Mouse (Mus musculus): Measurements from ENCODE around the gene Daam2. TPM values are rescaled to one million over a fixed set of nuclear protein-coding genes. Genes with fewer than 3 reads are reported as not detected.

Gene Daam2
- polyA plus RNA-seq, 1 experiment from 2014 or later: 6.1 TPM

GRCm38 (mm10) chr17:49517091-49517490 lies 47.1 kb downstream of the Daam2 start:
- Histone ChIP-seq H3K36me3 (ENCODE audit: control insufficient read depth, insufficient read depth, low read length) (no peaks in the 10 kb centered on the region), H3K27ac (ENCODE audit: low read depth) (no peak overlapping the region), H3K9me3 (ENCODE audit: control insufficient read depth, low read length) (no peaks in the 10 kb centered on the region), H3K27me3 (replicated peaks; ENCODE audit: control insufficient read depth, insufficient read depth, low read length) (no peaks in the 10 kb centered on the region), H3K4me2 (ENCODE audit: low read length) (no peak overlapping the region), H3K4me1 (replicated peaks; ENCODE audit: control insufficient read depth, insufficient read depth, low read length) (no peaks in the 10 kb centered on the region), H3K9ac (ENCODE audit: low read length) (no peak overlapping the region), H3K4me3 (ENCODE audit: low read depth, low read length) (no peak overlapping the region)
- DNase-seq (ENCODE audit: low spot score) (no peak), ATAC-seq (replicated peaks; ENCODE audit: low FRiP score, low TSS enrichment, low read depth) (no peak)
- WGBS: 70% methylated on average over 3 of the region's 3 CpGs

GRCm38 (mm10) chr17:49515678-49516077 lies 48.5 kb downstream of the Daam2 start:
- H3K9ac ChIP-seq (ENCODE audit: low read length): no peak overlapping the region
- H3K4me3 ChIP-seq (ENCODE audit: low read depth, low read length): no peak overlapping the region
- 0 out of 2 replicates have a peak, but pooled peaks have one; percentile 17 for ATAC-seq (replicated peaks; ENCODE audit: low FRiP score, low TSS enrichment, low read depth)
- 25% methylated on average over 4 of the region's 4 CpGs for WGBS
- no peak overlapping the region for H3K27ac ChIP-seq (ENCODE audit: low read depth)
- DNase-seq (ENCODE audit: low spot score): no peak
- no peaks in the 10 kb centered on the region for H3K27me3 ChIP-seq (replicated peaks; ENCODE audit: control insufficient read depth, insufficient read depth, low read length)
- H3K36me3 ChIP-seq (ENCODE audit: control insufficient read depth, insufficient read depth, low read length): no peaks in the 10 kb centered on the region
- H3K4me2 ChIP-seq (ENCODE audit: low read length): no peak overlapping the region
- H3K4me1 ChIP-seq (replicated peaks; ENCODE audit: control insufficient read depth, insufficient read depth, low read length): no peaks in the 10 kb centered on the region
- H3K9me3 ChIP-seq (ENCODE audit: control insufficient read depth, low read length): no peaks in the 10 kb centered on the region; the same call in 1 of the 2 replicates

- DNase-seq (ENCODE audit: low spot score) (no peak), ATAC-seq (replicated peaks; ENCODE audit: low FRiP score, low TSS enrichment, low read depth) (no peak)
- WGBS: 89% methylated on average over 3 of the region's 3 CpGs
- no peak overlapping the region for H3K4me3 ChIP-seq (ENCODE audit: low read depth, low read length)
- H3K36me3 ChIP-seq (ENCODE audit: control insufficient read depth, insufficient read depth, low read length): no peaks in the 10 kb centered on the region
- no peak overlapping the region for H3K4me2 ChIP-seq (ENCODE audit: low read length)
- no peaks in the 10 kb centered on the region for H3K4me1 ChIP-seq (replicated peaks; ENCODE audit: control insufficient read depth, insufficient read depth, low read length)
- H3K27me3 ChIP-seq (replicated peaks; ENCODE audit: control insufficient read depth, insufficient read depth, low read length): no peaks in the 10 kb centered on the region
- no peak overlapping the region for H3K27ac ChIP-seq (ENCODE audit: low read depth)
- no peak overlapping the region for H3K9ac ChIP-seq (ENCODE audit: low read length)
- no peaks in the 10 kb centered on the region; the same call in 1 of the 2 replicates for H3K9me3 ChIP-seq (ENCODE audit: control insufficient read depth, low read length)
These were observed 49.0 kb downstream of the Daam2 start for GRCm38 (mm10) chr17:49515141-49515540.

GRCm38 (mm10) chr17:49512671-49513085 lies 51.5 kb downstream of the Daam2 start:
- Histone ChIP-seq H3K4me3 (ENCODE audit: low read depth, low read length) (no peak overlapping the region), H3K27ac (ENCODE audit: low read depth) (no peak overlapping the region), H3K9ac (ENCODE audit: low read length) (no peak overlapping the region), H3K4me2 (ENCODE audit: low read length) (no peak overlapping the region), H3K36me3 (ENCODE audit: control insufficient read depth, insufficient read depth, low read length) (no peaks in the 10 kb centered on the region), H3K27me3 (replicated peaks; ENCODE audit: control insufficient read depth, insufficient read depth, low read length) (no peaks in the 10 kb centered on the region), H3K4me1 (replicated peaks; ENCODE audit: control insufficient read depth, insufficient read depth, low read length) (no peaks in the 10 kb centered on the region), H3K9me3 (ENCODE audit: control insufficient read depth, low read length) (no peaks in the 10 kb centered on the region; the same call in 1 of the 2 replicates)
- no peak for DNase-seq (ENCODE audit: low spot score)
- 76% methylated on average over 5 of the region's 5 CpGs for WGBS
- no peak for ATAC-seq (replicated peaks; ENCODE audit: low FRiP score, low TSS enrichment, low read depth)

- no peak overlapping the region for H3K4me3 ChIP-seq (ENCODE audit: low read depth, low read length)
- ATAC-seq (replicated peaks; ENCODE audit: low FRiP score, low TSS enrichment, low read depth): no peak
- H3K36me3 ChIP-seq (ENCODE audit: control insufficient read depth, insufficient read depth, low read length): no peaks in the 10 kb centered on the region
- H3K4me2 ChIP-seq (ENCODE audit: low read length): no peak overlapping the region
- H3K4me1 ChIP-seq (replicated peaks; ENCODE audit: control insufficient read depth, insufficient read depth, low read length): no peaks in the 10 kb centered on the region
- no peak overlapping the region for H3K27ac ChIP-seq (ENCODE audit: low read depth)
- DNase-seq (ENCODE audit: low spot score): no peak
- no peaks in the 10 kb centered on the region; the same call in 1 of the 2 replicates for H3K9me3 ChIP-seq (ENCODE audit: control insufficient read depth, low read length)
- H3K9ac ChIP-seq (ENCODE audit: low read length): no peak overlapping the region
- no peaks in the 10 kb centered on the region for H3K27me3 ChIP-seq (replicated peaks; ENCODE audit: control insufficient read depth, insufficient read depth, low read length)
- 92% methylated on average over 16 of the region's 16 CpGs for WGBS
These were observed 54.7 kb downstream of the Daam2 start for GRCm38 (mm10) chr17:49509431-49509830.

GRCm38 (mm10) chr17:49503246-49503900 lies 60.8 kb downstream of the Daam2 start:
- H3K4me3 ChIP-seq (ENCODE audit: low read depth, low read length): no peak overlapping the region
- 72% methylated on average over 6 of the region's 6 CpGs for whole genome bisulfite sequencing
- no peaks in the 10 kb centered on the region for H3K9me3 ChIP-seq (ENCODE audit: control insufficient read depth, low read length)

GRCm38 (mm10) chr17:49500234-49500633 lies 63.9 kb downstream of the Daam2 start:
- H3K4me1 ChIP-seq (replicated peaks; ENCODE audit: control insufficient read depth, insufficient read depth, low read length): no peaks in the 10 kb centered on the region
- DNase-seq (ENCODE audit: low spot score) (no peak), ATAC-seq (replicated peaks; ENCODE audit: low FRiP score, low TSS enrichment, low read depth) (no peak)
- no peak overlapping the region for H3K9ac ChIP-seq (ENCODE audit: low read length)
- H3K27me3 ChIP-seq (replicated peaks; ENCODE audit: control insufficient read depth, insufficient read depth, low read length): no peaks in the 10 kb centered on the region
- 46% methylated on average over 2 of the region's 2 CpGs for WGBS
- no peaks in the 10 kb centered on the region for H3K9me3 ChIP-seq (ENCODE audit: control insufficient read depth, low read length)
- no peaks in the 10 kb centered on the region; the same call in 1 of the 2 replicates for H3K36me3 ChIP-seq (ENCODE audit: control insufficient read depth, insufficient read depth, low read length)
- no peak overlapping the region for H3K4me2 ChIP-seq (ENCODE audit: low read length)
- no peak overlapping the region for H3K4me3 ChIP-seq (ENCODE audit: low read depth, low read length)
- no peak overlapping the region for H3K27ac ChIP-seq (ENCODE audit: low read depth)

More at GRCm38 (mm10) chr17:49503246-49503900, 60.8 kb downstream of the Daam2 start:
- Histone ChIP-seq H3K27me3 (replicated peaks; ENCODE audit: control insufficient read depth, insufficient read depth, low read length) (no peaks in the 10 kb centered on the region), H3K4me2 (ENCODE audit: low read length) (no peak overlapping the region), H3K27ac (ENCODE audit: low read depth) (no peak overlapping the region), H3K4me1 (replicated peaks; ENCODE audit: control insufficient read depth, insufficient read depth, low read length) (no peaks in the 10 kb centered on the region), H3K36me3 (ENCODE audit: control insufficient read depth, insufficient read depth, low read length) (no peaks in the 10 kb centered on the region), H3K9ac (ENCODE audit: low read length) (no peak overlapping the region)
- DNase-seq (ENCODE audit: low spot score) (no peak), ATAC-seq (replicated peaks; ENCODE audit: low FRiP score, low TSS enrichment, low read depth) (no peak)

GRCm38 (mm10) chr17:49499635-49500034 lies 64.5 kb downstream of the Daam2 start:
- Histone ChIP-seq H3K27ac (ENCODE audit: low read depth) (no peak overlapping the region), H3K4me3 (ENCODE audit: low read depth, low read length) (no peak overlapping the region), H3K4me1 (replicated peaks; ENCODE audit: control insufficient read depth, insufficient read depth, low read length) (no peaks in the 10 kb centered on the region), H3K36me3 (ENCODE audit: control insufficient read depth, insufficient read depth, low read length) (peaks cover 3% of the 10 kb centered on the region), H3K9ac (ENCODE audit: low read length) (no peak overlapping the region), H3K9me3 (ENCODE audit: control insufficient read depth, low read length) (no peaks in the 10 kb centered on the region), H3K4me2 (ENCODE audit: low read length) (no peak overlapping the region), H3K27me3 (replicated peaks; ENCODE audit: control insufficient read depth, insufficient read depth, low read length) (no peaks in the 10 kb centered on the region)
- WGBS: 90% methylated on average over 2 of the region's 2 CpGs
- DNase-seq (ENCODE audit: low spot score) (no peak), ATAC-seq (replicated peaks; ENCODE audit: low FRiP score, low TSS enrichment, low read depth) (no peak)

GRCm38 (mm10) chr17:49498169-49498568 lies 66.0 kb downstream of the Daam2 start:
- no peak overlapping the region for H3K27ac ChIP-seq (ENCODE audit: low read depth)
- peaks cover 12% of the 10 kb centered on the region for H3K36me3 ChIP-seq (ENCODE audit: control insufficient read depth, insufficient read depth, low read length)
- H3K4me3 ChIP-seq (ENCODE audit: low read depth, low read length): no peak overlapping the region
- DNase-seq (ENCODE audit: low spot score) (no peak), ATAC-seq (replicated peaks; ENCODE audit: low FRiP score, low TSS enrichment, low read depth) (no peak)
- no peaks in the 10 kb centered on the region for H3K9me3 ChIP-seq (ENCODE audit: control insufficient read depth, low read length)
- H3K9ac ChIP-seq (ENCODE audit: low read length): no peak overlapping the region
- 65% methylated on average over 3 of the region's 3 CpGs for WGBS
- H3K4me2 ChIP-seq (ENCODE audit: low read length): no peak overlapping the region
- no peaks in the 10 kb centered on the region for H3K4me1 ChIP-seq (replicated peaks; ENCODE audit: control insufficient read depth, insufficient read depth, low read length)
- H3K27me3 ChIP-seq (replicated peaks; ENCODE audit: control insufficient read depth, insufficient read depth, low read length): no peaks in the 10 kb centered on the region

Data from intestine, embryonic 14.5 days (tissue).